Mouse (Mus musculus): ENCODE data around the gene Siglece. TPM values are rescaled to one million over a fixed set of nuclear protein-coding genes. Genes with fewer than 3 reads are reported as not detected.
"Not testable (repeated sequence)": the region's sequence is repeated elsewhere in the genome, so short reads cannot be mapped to it uniquely, and the experiment has no call there.

Gene Siglece
- polyA plus RNA-seq (2014; fragmentation: Nextera tagmentation; extraction: Ambion mirVana) = 0.32 TPM in 1 of 2 replicates, not detected in the other

- H3K4me2 ChIP-seq (ENCODE audit: low read depth, low read length) = no peak within 1 kb of the TSS
- H3K9ac ChIP-seq (replicated peaks; ENCODE audit: low read length) = no peak within 1 kb of the TSS
- 55% methylated on average over 1 of the region's 1 CpGs for WGBS
- ATAC-seq (replicated peaks; ENCODE audit: insufficient number of reproducible peaks, low FRiP score, low TSS enrichment, low read depth) (no peak), DNase-seq (ENCODE audit: low spot score) (no peak)
- H3K36me3 ChIP-seq (replicated peaks; ENCODE audit: control insufficient read depth, insufficient read depth, low read depth, low read length) = no peaks in the 10 kb centered on the region
- no peak within 1 kb of the TSS for H3K4me3 ChIP-seq (ENCODE audit: low read depth, low read length)
- H3K9me3 ChIP-seq (replicated peaks; ENCODE audit: control insufficient read depth, low read length) = no peaks in the 10 kb centered on the region
- H3K27me3 ChIP-seq (ENCODE audit: control insufficient read depth, insufficient read depth, low read length) = no peaks in the 10 kb centered on the region
- no peak within 1 kb of the TSS for H3K27ac ChIP-seq (replicated peaks; ENCODE audit: low read depth, low read length)
- no peaks in the 10 kb centered on the region for H3K4me1 ChIP-seq (ENCODE audit: control insufficient read depth, insufficient read depth, low read length)
These were observed at the start of gene Siglece for GRCm38 (mm10) chr7:43660002-43660401. Siglece (minus strand) TSS chr7:43660161.

GRCm38 (mm10) chr7:43690118-43690517 lies 30.2 kb upstream of the Siglece start, which contains the start of gene Klk14:
Klk14 (plus strand) TSS chr7:43690418.
- DNase-seq (ENCODE audit: low spot score) (no peak), ATAC-seq (replicated peaks; ENCODE audit: insufficient number of reproducible peaks, low FRiP score, low TSS enrichment, low read depth) (no peak)
- no peaks in the 10 kb centered on the region for H3K27me3 ChIP-seq (ENCODE audit: control insufficient read depth, insufficient read depth, low read length)
- no peak within 1 kb of the TSS for H3K4me2 ChIP-seq (ENCODE audit: low read depth, low read length)
- no peak within 1 kb of the TSS for H3K9ac ChIP-seq (replicated peaks; ENCODE audit: low read length)
- no peak within 1 kb of the TSS for H3K27ac ChIP-seq (replicated peaks; ENCODE audit: low read depth, low read length)
- H3K36me3 ChIP-seq (replicated peaks; ENCODE audit: control insufficient read depth, insufficient read depth, low read depth, low read length) = no peaks in the 10 kb centered on the region
- no peak within 1 kb of the TSS for H3K4me3 ChIP-seq (ENCODE audit: low read depth, low read length)
- H3K9me3 ChIP-seq (replicated peaks; ENCODE audit: control insufficient read depth, low read length) = no peaks in the 10 kb centered on the region
- H3K4me1 ChIP-seq (ENCODE audit: control insufficient read depth, insufficient read depth, low read length) = no peaks in the 10 kb centered on the region

GRCm38 (mm10) chr7:43685088-43685487 lies 25.1 kb upstream of the Siglece start:
- Histone ChIP-seq H3K4me3 (ENCODE audit: low read depth, low read length) (no peak overlapping the region), H3K27me3 (ENCODE audit: control insufficient read depth, insufficient read depth, low read length) (no peaks in the 10 kb centered on the region), H3K36me3 (replicated peaks; ENCODE audit: control insufficient read depth, insufficient read depth, low read depth, low read length) (no peaks in the 10 kb centered on the region), H3K9ac (replicated peaks; ENCODE audit: low read length) (no peak overlapping the region), H3K27ac (replicated peaks; ENCODE audit: low read depth, low read length) (no peak overlapping the region), H3K4me2 (ENCODE audit: low read depth, low read length) (no peak overlapping the region), H3K9me3 (replicated peaks; ENCODE audit: control insufficient read depth, low read length) (no peaks in the 10 kb centered on the region), H3K4me1 (ENCODE audit: control insufficient read depth, insufficient read depth, low read length) (no peaks in the 10 kb centered on the region)
- DNase-seq (ENCODE audit: low spot score) = no peak
- WGBS = 73% methylated on average over 7 of the region's 7 CpGs
- ATAC-seq (replicated peaks; ENCODE audit: insufficient number of reproducible peaks, low FRiP score, low TSS enrichment, low read depth) = no peak

GRCm38 (mm10) chr7:43682511-43682910 lies 22.6 kb upstream of the Siglece start:
- H3K27ac ChIP-seq (replicated peaks; ENCODE audit: low read depth, low read length); H3K4me1 ChIP-seq (ENCODE audit: control insufficient read depth, insufficient read depth, low read length); H3K4me3 ChIP-seq (ENCODE audit: low read depth, low read length); H3K9ac ChIP-seq (replicated peaks; ENCODE audit: low read length); H3K9me3 ChIP-seq (replicated peaks; ENCODE audit: control insufficient read depth, low read length); ATAC-seq (replicated peaks; ENCODE audit: insufficient number of reproducible peaks, low FRiP score, low TSS enrichment, low read depth); H3K4me2 ChIP-seq (ENCODE audit: low read depth, low read length); H3K27me3 ChIP-seq (ENCODE audit: control insufficient read depth, insufficient read depth, low read length); H3K36me3 ChIP-seq (replicated peaks; ENCODE audit: control insufficient read depth, insufficient read depth, low read depth, low read length): not testable (repeated sequence)
- DNase-seq (ENCODE audit: low spot score) = peak; percentile 3
- 27% methylated on average over 1 of the region's 1 CpGs for WGBS

GRCm38 (mm10) chr7:43680960-43681359 lies 21.0 kb upstream of the Siglece start:
- Histone ChIP-seq H3K27me3 (ENCODE audit: control insufficient read depth, insufficient read depth, low read length) (no peaks in the 10 kb centered on the region), H3K4me2 (ENCODE audit: low read depth, low read length) (no peak overlapping the region), H3K4me3 (ENCODE audit: low read depth, low read length) (no peak overlapping the region), H3K4me1 (ENCODE audit: control insufficient read depth, insufficient read depth, low read length) (no peaks in the 10 kb centered on the region), H3K27ac (replicated peaks; ENCODE audit: low read depth, low read length) (no peak overlapping the region), H3K9me3 (replicated peaks; ENCODE audit: control insufficient read depth, low read length) (no peaks in the 10 kb centered on the region), H3K36me3 (replicated peaks; ENCODE audit: control insufficient read depth, insufficient read depth, low read depth, low read length) (peaks cover 14% of the 10 kb centered on the region), H3K9ac (replicated peaks; ENCODE audit: low read length) (no peak overlapping the region)
- DNase-seq (ENCODE audit: low spot score) (peak; percentile 72), ATAC-seq (replicated peaks; ENCODE audit: insufficient number of reproducible peaks, low FRiP score, low TSS enrichment, low read depth) (no peak)
- 16% methylated on average over 5 of the region's 5 CpGs for WGBS

- Histone ChIP-seq H3K4me1 (ENCODE audit: control insufficient read depth, insufficient read depth, low read length) (no peaks in the 10 kb centered on the region), H3K9me3 (replicated peaks; ENCODE audit: control insufficient read depth, low read length) (no peaks in the 10 kb centered on the region), H3K4me2 (ENCODE audit: low read depth, low read length) (no peak overlapping the region), H3K27ac (replicated peaks; ENCODE audit: low read depth, low read length) (no peak overlapping the region), H3K9ac (replicated peaks; ENCODE audit: low read length) (no peak overlapping the region), H3K36me3 (replicated peaks; ENCODE audit: control insufficient read depth, insufficient read depth, low read depth, low read length) (peaks cover 21% of the 10 kb centered on the region), H3K27me3 (ENCODE audit: control insufficient read depth, insufficient read depth, low read length) (no peaks in the 10 kb centered on the region), H3K4me3 (ENCODE audit: low read depth, low read length) (no peak overlapping the region)
- ATAC-seq (replicated peaks; ENCODE audit: insufficient number of reproducible peaks, low FRiP score, low TSS enrichment, low read depth) (no peak), DNase-seq (ENCODE audit: low spot score) (peak; percentile 30)
These were observed 18.6 kb upstream of the Siglece start for GRCm38 (mm10) chr7:43678517-43678916.

- WGBS = 94% methylated on average over 32 of the region's 32 CpGs
- ATAC-seq (replicated peaks; ENCODE audit: insufficient number of reproducible peaks, low FRiP score, low TSS enrichment, low read depth) = no peak
- no peak overlapping the region for H3K9ac ChIP-seq (replicated peaks; ENCODE audit: low read length)
These were observed 15.1 kb upstream of the Siglece start for GRCm38 (mm10) chr7:43675091-43675490.

GRCm38 (mm10) chr7:43672581-43673260 lies 12.8 kb upstream of the Siglece start:
- no peaks in the 10 kb centered on the region for H3K9me3 ChIP-seq (replicated peaks; ENCODE audit: control insufficient read depth, low read length)
- H3K4me1 ChIP-seq (ENCODE audit: control insufficient read depth, insufficient read depth, low read length) = no peaks in the 10 kb centered on the region
- ATAC-seq (replicated peaks; ENCODE audit: insufficient number of reproducible peaks, low FRiP score, low TSS enrichment, low read depth) (0 out of 2 replicates have a peak, but pooled peaks have one; percentile 5), DNase-seq (ENCODE audit: low spot score) (peak; percentile 1)
- H3K9ac ChIP-seq (replicated peaks; ENCODE audit: low read length) = peak overlapping the region; percentile 76
- H3K27ac ChIP-seq (replicated peaks; ENCODE audit: low read depth, low read length) = no peak overlapping the region
- no peaks in the 10 kb centered on the region for H3K27me3 ChIP-seq (ENCODE audit: control insufficient read depth, insufficient read depth, low read length)
- H3K4me2 ChIP-seq (ENCODE audit: low read depth, low read length) = peak overlapping the region; percentile 71
- H3K36me3 ChIP-seq (replicated peaks; ENCODE audit: control insufficient read depth, insufficient read depth, low read depth, low read length) = peaks cover 17% of the 10 kb centered on the region
- 17% methylated on average over 10 of the region's 10 CpGs for WGBS
- peak overlapping the region; percentile 67 for H3K4me3 ChIP-seq (ENCODE audit: low read depth, low read length)

More at GRCm38 (mm10) chr7:43675091-43675490, 15.1 kb upstream of the Siglece start:
- Histone ChIP-seq H3K4me2 (ENCODE audit: low read depth, low read length) (no peak overlapping the region), H3K36me3 (replicated peaks; ENCODE audit: control insufficient read depth, insufficient read depth, low read depth, low read length) (peaks cover 21% of the 10 kb centered on the region), H3K4me3 (ENCODE audit: low read depth, low read length) (no peak overlapping the region), H3K27me3 (ENCODE audit: control insufficient read depth, insufficient read depth, low read length) (no peaks in the 10 kb centered on the region), H3K9me3 (replicated peaks; ENCODE audit: control insufficient read depth, low read length) (no peaks in the 10 kb centered on the region), H3K27ac (replicated peaks; ENCODE audit: low read depth, low read length) (no peak overlapping the region), H3K4me1 (ENCODE audit: control insufficient read depth, insufficient read depth, low read length) (no peaks in the 10 kb centered on the region)
- no peak for DNase-seq (ENCODE audit: low spot score)

Measured in embryonic facial prominence, embryonic 11.5 days (tissue).